In genomic region chr15:85161416-85161815, GRCm38 (mm10) we compare ENCODE assay signal across 18 mouse cellular contexts. TPM values are rescaled to one million over a fixed set of nuclear protein-coding genes. Genes with fewer than 3 reads are reported as not detected.
A peak's percentile ranks its signal among the peaks of the same experiment; 100 is the strongest.
DNase-seq lines count a peak whose midpoint lies in the region; ATAC-seq lines count a peak whose summit lies in the region.
"Had no signal": no experiment of that assay in that cellular context is flagged by ENCODE, and none has a peak within 500 bp of the region (broad histone marks: within the 10 kb centered on the region; RNA-seq: fewer than 3 reads in every experiment).

No protein-coding gene starts in this region.

- no peak for ATAC-seq in embryonic facial prominence, embryonic 12.5 days (ENCODE audit: insufficient number of reproducible peaks, insufficient read depth, low FRiP score, low TSS enrichment)
- ATAC-seq in erythroid progenitor cell, adult 5-6 weeks (replicated peaks; ENCODE audit: low FRiP score, poor library complexity, severe bottlenecking) = no peak
- ATAC-seq: forebrain, embryonic 13.5 days had no signal

- no peak overlapping the region for H3K4me2 ChIP-seq in embryonic facial prominence, embryonic 12.5 days (replicated peaks)
- H3K4me2 ChIP-seq: forebrain, embryonic 13.5 days; heart, embryonic 13.5 days; hindbrain, embryonic 15.5 days had no signal

- no peaks in the 10 kb centered on the region for H3K27me3 ChIP-seq in embryonic facial prominence, embryonic 10.5 days (replicated peaks; ENCODE audit: low read depth, poor library complexity, severe bottlenecking)
- no peaks in the 10 kb centered on the region for H3K27me3 ChIP-seq in embryonic facial prominence, embryonic 12.5 days
- H3K27me3 ChIP-seq: forebrain, embryonic 13.5 days; hindbrain, embryonic 15.5 days had no signal

- DNase-seq in embryonic facial prominence, embryonic 10.5 days (ENCODE audit: low spot score) = no peak
- DNase-seq in large intestine, adult 2 months (ENCODE audit: low read depth, low spot score) = peak; percentile 18
- DNase-seq in yolk sac, embryonic 10.5 days (ENCODE audit: low spot score) = peak; percentile 23
- no peak for DNase-seq in heart, adult 8-10 months (ENCODE audit: low spot score)
- DNase-seq: adrenal gland, adult 2 months; adrenal gland, postnatal 25 days; cerebellum, adult 18-20 months; cerebellum, adult 9-11 months; cerebellum, postnatal 36 days; gastrocnemius, adult 2 months; gastrocnemius, postnatal 25 days; heart, postnatal 36 days had no signal

- no peak overlapping the region for H3K4me3 ChIP-seq in embryonic facial prominence, embryonic 10.5 days
- H3K4me3 ChIP-seq in embryonic facial prominence, embryonic 12.5 days = no peak overlapping the region
- H3K4me3 ChIP-seq: forebrain, embryonic 13.5 days; gastrocnemius, adult 2 months; heart, embryonic 13.5 days; hindbrain, embryonic 15.5 days had no signal

- no peaks in the 10 kb centered on the region for H3K36me3 ChIP-seq in embryonic facial prominence, embryonic 10.5 days (replicated peaks)
- no peaks in the 10 kb centered on the region for H3K36me3 ChIP-seq in embryonic facial prominence, embryonic 12.5 days
- H3K36me3 ChIP-seq: heart, embryonic 13.5 days; hindbrain, embryonic 15.5 days had no signal

- 0 out of 2 replicates have a peak overlapping the region, but pooled peaks have one; percentile 30 for H3K27ac ChIP-seq in embryonic facial prominence, embryonic 10.5 days (replicated peaks)
- H3K27ac ChIP-seq in embryonic facial prominence, embryonic 12.5 days = 0 out of 2 replicates have a peak overlapping the region, but pooled peaks have one; percentile 81
- H3K27ac ChIP-seq: forebrain, embryonic 13.5 days; heart, embryonic 13.5 days; hindbrain, embryonic 15.5 days had no signal

- H3K4me1 ChIP-seq in embryonic facial prominence, embryonic 10.5 days = peaks cover 44% of the 10 kb centered on the region
- peaks cover 30% of the 10 kb centered on the region for H3K4me1 ChIP-seq in embryonic facial prominence, embryonic 12.5 days

- H3K9ac ChIP-seq in embryonic facial prominence, embryonic 12.5 days = no peak overlapping the region
- H3K9ac ChIP-seq: forebrain, embryonic 13.5 days; heart, embryonic 13.5 days; hindbrain, embryonic 15.5 days had no signal

- no peaks in the 10 kb centered on the region for H3K9me3 ChIP-seq in embryonic facial prominence, embryonic 10.5 days
- H3K9me3 ChIP-seq in embryonic facial prominence, embryonic 12.5 days = no peaks in the 10 kb centered on the region
- H3K9me3 ChIP-seq: forebrain, embryonic 13.5 days; heart, embryonic 13.5 days; hindbrain, embryonic 15.5 days had no signal

RNA-seq across cellular contexts. Expression of gene Ribc2, which starts 29.5 kb away (rescaled TPM):
- 0.43 and 0.70 TPM in 2 replicates for polyA plus RNA-seq in embryonic facial prominence, embryonic 10.5 days (2016; fragmentation: Nextera tagmentation; extraction: Ambion mirVana)
- polyA plus RNA-seq in embryonic facial prominence, embryonic 12.5 days (2016; fragmentation: Nextera tagmentation; extraction: Ambion mirVana) = 0.98 and 1.0 TPM in 2 replicates
- polyA plus RNA-seq in large intestine, adult 2 months (2012; rRNA removed) = not detected in 2 replicates
- not detected in 2 replicates for total RNA-seq in erythroid progenitor cell, adult 5-6 weeks (2015; ENCODE audit: low replicate concordance)
- not detected in 2 replicates for total RNA-seq in erythroid progenitor cell, adult 5-6 weeks (2017; ENCODE audit: low replicate concordance)
- not detected for total RNA-seq in heart, adult 8-10 months (2022)
- total RNA-seq: adrenal gland, adult 2 months; adrenal gland, postnatal 25 days; gastrocnemius, adult 2 months; gastrocnemius, postnatal 25 days; granulocyte monocyte progenitor cell, adult 5-6 weeks; heart, postnatal 36 days had no signal
- polyA plus RNA-seq: adrenal gland, adult 2 months had no signal

RNA-seq across cellular contexts. Expression of gene Smc1b, which starts 29.7 kb away (rescaled TPM):
- polyA plus RNA-seq in embryonic facial prominence, embryonic 10.5 days (2016; fragmentation: Nextera tagmentation; extraction: Ambion mirVana) = 0.12 and 0.15 TPM in 2 replicates
- 0.22 and 0.31 TPM in 2 replicates for polyA plus RNA-seq in embryonic facial prominence, embryonic 12.5 days (2016; fragmentation: Nextera tagmentation; extraction: Ambion mirVana)
- polyA plus RNA-seq in large intestine, adult 2 months (2012; rRNA removed) = 0.52 TPM in 1 of 2 replicates, not detected in the other
- total RNA-seq in erythroid progenitor cell, adult 5-6 weeks (2015; ENCODE audit: low replicate concordance) = not detected in 2 replicates
- total RNA-seq in erythroid progenitor cell, adult 5-6 weeks (2017; ENCODE audit: low replicate concordance) = not detected in 2 replicates
- not detected for total RNA-seq in heart, adult 8-10 months (2022)
- total RNA-seq: adrenal gland, adult 2 months; adrenal gland, postnatal 25 days; gastrocnemius, adult 2 months; gastrocnemius, postnatal 25 days; granulocyte monocyte progenitor cell, adult 5-6 weeks; heart, postnatal 36 days had no signal
- polyA plus RNA-seq: adrenal gland, adult 2 months had no signal

RNA-seq across cellular contexts. Expression of gene Fbln1, which starts 44.3 kb away (rescaled TPM):
- 198 and 207 TPM in 2 replicates for polyA plus RNA-seq in embryonic facial prominence, embryonic 10.5 days (2016; fragmentation: Nextera tagmentation; extraction: Ambion mirVana)
- 236 and 250 TPM in 2 replicates for polyA plus RNA-seq in embryonic facial prominence, embryonic 12.5 days (2016; fragmentation: Nextera tagmentation; extraction: Ambion mirVana)
- 85.1 and 164 TPM in 2 replicates for polyA plus RNA-seq in large intestine, adult 2 months (2012; rRNA removed)
- not detected in 2 replicates for total RNA-seq in erythroid progenitor cell, adult 5-6 weeks (2015; ENCODE audit: low replicate concordance)
- not detected in 2 replicates for total RNA-seq in erythroid progenitor cell, adult 5-6 weeks (2017; ENCODE audit: low replicate concordance)
- total RNA-seq in heart, adult 8-10 months (2022) = 10 to 100 TPM; 52.9 to 86.6 (median 70.1) TPM

Comparison
In these comparisons a context has a peak if more than half of its experiments do, and no peak if none do; other contexts are left out.
1. DNase-seq: peak in large intestine, adult 2 months (single experiment) and yolk sac, embryonic 10.5 days (single experiment); none in embryonic facial prominence, embryonic 10.5 days (single experiment) and heart, adult 8-10 months (single experiment).